Mouse (Mus musculus) G1E (cell line): ENCODE measurements around the gene Mybbp1a. TPM values are rescaled to one million over a fixed set of nuclear protein-coding genes. Genes with fewer than 3 reads are reported as not detected.

Experiments used
- ATAC-seq: 2 replicates; pipeline ENCODE4 v1.8.0; 2016; ENCODE audit warnings: mild to moderate bottlenecking; ENCODE audit not compliant: insufficient number of reproducible peaks, poor library complexity, low FRiP score, severe bottlenecking; ENCODE audit errors: extremely low read depth
- DNase-seq: peaks from one replicate; pipeline ENCODE4 v3.0.0; 2012; ENCODE audit warnings: low spot score
- H3K27me3 ChIP-seq: 2 replicates; pipeline ENCODE4 v1.6.1; 2012; ENCODE audit warnings: mild to moderate bottlenecking, low read length, inconsistent platforms; ENCODE audit not compliant: insufficient read depth
- H3K36me3 ChIP-seq: replicated peaks from 2 replicates; pipeline ENCODE3; 2012; ENCODE audit warnings: mild to moderate bottlenecking, inconsistent platforms
- H3K4me1 ChIP-seq: 2 replicates; pipeline ENCODE4 v1.6.1; 2012; ENCODE audit warnings: low read depth, low read length, inconsistent platforms, mixed read lengths; ENCODE audit not compliant: insufficient read depth
- H3K4me3 ChIP-seq: 2 replicates; pipeline ENCODE4 v1.5.1; 2012; ENCODE audit warnings: low read depth, mild to moderate bottlenecking, inconsistent platforms, low read length, moderate library complexity, mixed read lengths
- H3K9me3 ChIP-seq: replicated peaks from 2 replicates; pipeline ENCODE4 v1.6.1; 2012; ENCODE audit warnings: inconsistent platforms
- CTCF ChIP-seq: IDR thresholded peaks from 2 replicates; pipeline ENCODE4 v1.5.1; 2012; ENCODE audit warnings: low read depth, low read length, inconsistent platforms, mixed read lengths
- GATA1 ChIP-seq: IDR thresholded peaks from 2 replicates; pipeline ENCODE4 v1.6.1; 2012; ENCODE audit warnings: borderline replicate concordance, low read length, inconsistent platforms, mixed read lengths
- GATA2 ChIP-seq: IDR thresholded peaks from 2 replicates; pipeline ENCODE4 v1.6.1; 2012; ENCODE audit warnings: low read depth, low read length, inconsistent platforms, borderline replicate concordance
- POLR2AphosphoS5 ChIP-seq: IDR thresholded peaks from 2 replicates; pipeline ENCODE4 v1.6.1; 2012; ENCODE audit warnings: low read depth, low read length, inconsistent platforms; ENCODE audit not compliant: insufficient replicate concordance
- TAL1 ChIP-seq: conservative IDR thresholded peaks from 2 replicates; pipeline ENCODE4 v1.6.1; 2012; ENCODE audit warnings: low read depth, low read length, inconsistent platforms, mixed read lengths
- polyA plus RNA-seq: library from polyadenylated mRNA; stranded (reverse); fragments of >175 nt; gene quantifications from 2 replicates; pipeline ENCODE4 v1.2.3, GENCODE M21; 2012
- total RNA-seq, 2 experiments: library from RNA; stranded (forward) in 1 of 2; stranded (reverse) in 1 of 2; fragments of 200-1000 nt in 1 of 2; fragments of >200 nt in 1 of 2; fragmentation: Nextera tagmentation in 1 of 2; gene quantifications; 2 replicates each; pipeline ENCODE4 v1.2.3; 2014 to 2017

Gene Mybbp1a
- 496 and 593 TPM in 2 replicates for total RNA-seq (2014; fragmentation: Nextera tagmentation)
- total RNA-seq (2017): 96.8 and 125 TPM in 2 replicates
- polyA plus RNA-seq: 195 and 253 TPM in 2 replicates

GRCm38 (mm10) chr11:72440965-72441664 lies at the start of gene Mybbp1a:
Mybbp1a (plus strand) TSS chr11:72441355.
- TF ChIP-seq TAL1 (no peak), GATA2 (no peak), CTCF (no peak), POLR2AphosphoS5 (no peak), GATA1 (no peak)

GRCm38 (mm10) chr11:72393243-72393642 lies 47.9 kb upstream of the Mybbp1a start:
- ATAC-seq (no peak; the same call in 1 of the 2 replicates), DNase-seq (no peak)
- peaks cover 18% of the 10 kb centered on the region for H3K27me3 ChIP-seq
- H3K4me3 ChIP-seq: no peak overlapping the region
- H3K9me3 ChIP-seq: no peaks in the 10 kb centered on the region
- TF ChIP-seq POLR2AphosphoS5 (no peak), GATA2 (no peak), CTCF (no peak), TAL1 (no peak), GATA1 (no peak)
- no peaks in the 10 kb centered on the region for H3K36me3 ChIP-seq
- H3K4me1 ChIP-seq: peaks cover 5% of the 10 kb centered on the region; the same call in 1 of the 2 replicates

More at GRCm38 (mm10) chr11:72440965-72441664, at the start of gene Mybbp1a:
- H3K4me1 ChIP-seq: peaks cover 42% of the 10 kb centered on the region
- ATAC-seq (peak; percentile 89), DNase-seq (peak; percentile 83)
- H3K9me3 ChIP-seq: no peaks in the 10 kb centered on the region
- H3K4me3 ChIP-seq: peak within 1 kb of the TSS; percentile 97
- peaks cover 18% of the 10 kb centered on the region for H3K27me3 ChIP-seq
- peaks cover 42% of the 10 kb centered on the region for H3K36me3 ChIP-seq

- H3K36me3 ChIP-seq: no peaks in the 10 kb centered on the region
- TF ChIP-seq CTCF (no peak), TAL1 (no peak), POLR2AphosphoS5 (no peak), GATA2 (no peak), GATA1 (no peak)
- H3K4me1 ChIP-seq: peaks cover 5% of the 10 kb centered on the region; the same call in 1 of the 2 replicates
- DNase-seq (no peak), ATAC-seq (no peak)
- no peak overlapping the region for H3K4me3 ChIP-seq
- H3K9me3 ChIP-seq: no peaks in the 10 kb centered on the region
- peaks cover 18% of the 10 kb centered on the region for H3K27me3 ChIP-seq
Observed at GRCm38 (mm10) chr11:72393669-72394068, 47.5 kb upstream of the Mybbp1a start.

- Histone ChIP-seq H3K9me3 (no peaks in the 10 kb centered on the region), H3K27me3 (peaks cover 21% of the 10 kb centered on the region), H3K36me3 (no peaks in the 10 kb centered on the region), H3K4me1 (peaks cover 5% of the 10 kb centered on the region; the same call in 1 of the 2 replicates), H3K4me3 (no peak overlapping the region)
- ATAC-seq (no peak), DNase-seq (no peak)
- no peak for TF ChIP-seq GATA1
- TF ChIP-seq POLR2AphosphoS5: no peak
- TF ChIP-seq TAL1: no peak
- TF ChIP-seq GATA2: no peak
- TF ChIP-seq CTCF: no peak
Observed at GRCm38 (mm10) chr11:72394694-72395093, 46.5 kb upstream of the Mybbp1a start.

GRCm38 (mm10) chr11:72395652-72396051 lies 45.5 kb upstream of the Mybbp1a start:
- TF ChIP-seq GATA1: no peak
- TF ChIP-seq CTCF: no peak
- no peak for TF ChIP-seq POLR2AphosphoS5
- no peak for TF ChIP-seq TAL1
- no peak for TF ChIP-seq GATA2
- peaks cover 27% of the 10 kb centered on the region for H3K27me3 ChIP-seq
- ATAC-seq (no peak), DNase-seq (no peak)
- no peaks in the 10 kb centered on the region for H3K36me3 ChIP-seq
- H3K4me3 ChIP-seq: no peak overlapping the region
- no peaks in the 10 kb centered on the region for H3K9me3 ChIP-seq
- peaks cover 5% of the 10 kb centered on the region; the same call in 1 of the 2 replicates for H3K4me1 ChIP-seq

- H3K27me3 ChIP-seq: peaks cover 33% of the 10 kb centered on the region
- H3K9me3 ChIP-seq: no peaks in the 10 kb centered on the region
- DNase-seq (no peak), ATAC-seq (no peak)
- TF ChIP-seq GATA2 (no peak), POLR2AphosphoS5 (no peak), GATA1 (no peak)
- H3K4me1 ChIP-seq: peaks cover 5% of the 10 kb centered on the region; the same call in 1 of the 2 replicates
- H3K36me3 ChIP-seq: no peaks in the 10 kb centered on the region
- H3K4me3 ChIP-seq: no peak overlapping the region
Observed at GRCm38 (mm10) chr11:72396621-72397020, 44.5 kb upstream of the Mybbp1a start.
